Mouse (Mus musculus): ENCODE data around the gene Smyd3.

DNA sequence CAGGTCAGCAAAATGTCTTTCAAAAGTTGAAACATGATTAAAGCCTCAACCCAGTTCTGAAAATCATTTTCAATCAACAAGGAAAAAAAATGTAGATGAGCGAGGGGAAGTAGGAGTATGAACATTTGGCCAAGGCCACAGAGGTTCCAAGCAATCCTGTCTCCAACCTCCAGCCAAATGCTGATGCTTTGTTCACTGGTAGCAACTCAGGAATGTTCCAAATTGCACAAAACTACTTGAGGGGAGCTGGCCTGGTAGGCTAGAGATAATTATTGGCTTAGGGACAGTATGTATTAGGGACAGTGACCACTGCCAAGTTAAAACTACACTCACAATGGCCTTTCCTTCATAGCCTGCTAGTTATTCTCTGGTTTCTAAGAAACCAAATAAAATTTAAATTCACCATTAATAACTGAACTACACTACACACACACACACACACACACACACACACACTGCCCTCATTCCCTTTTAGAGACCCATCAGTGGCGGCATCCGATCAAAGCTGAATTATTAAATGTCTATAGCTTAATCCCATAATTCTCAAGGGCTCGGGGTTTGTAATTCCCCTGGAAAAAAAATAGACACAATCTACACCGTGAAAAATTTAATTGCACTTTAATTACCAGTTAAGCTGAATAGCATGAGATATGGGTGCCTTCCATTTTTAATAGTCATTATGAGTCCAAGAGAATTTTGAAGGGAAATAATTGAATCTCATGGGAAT lies 514.3 kb downstream of the Smyd3 start:
- TF ChIP-seq CTCF (IDR thresholded peaks at IDR 0.05; ENCODE audit: insufficient read depth, low read depth, low read length) (no peak), POLR2A (IDR thresholded peaks at IDR 0.05; ENCODE audit: insufficient read depth, low read depth, low read length) (no peak)

All from olfactory bulb, adult 2 months (tissue).